Mouse (Mus musculus) heart, embryonic 14.5 days (tissue): Measurements from ENCODE around the gene AC170998.1. TPM values are rescaled to one million over a fixed set of nuclear protein-coding genes. Genes with fewer than 3 reads are reported as not detected.

Experiments used
- ATAC-seq: fragments of 200-750 bp; cut with Nextera tagmentation; 2 replicates; pipeline ENCODE4 v1.8.0; 2017; ENCODE audit warnings: low read depth, moderate TSS enrichment; ENCODE audit not compliant: insufficient number of reproducible peaks, insufficient read depth, low FRiP score
- H3K27ac ChIP-seq, 2 experiments: fragments of 200-500 bp in 1 of 2; fragments of 300-500 bp in 1 of 2; sonication (generic) in 1 of 2; replicated peaks in 1 of 2; 2 replicates each; pipeline ENCODE4 v1.5.1; 2012 to 2014; ENCODE audit warnings: low read depth in 2 of 2, low read length in 2 of 2, control low read depth in 1 of 2, mild to moderate bottlenecking in 1 of 2, mixed read lengths in 1 of 2; ENCODE audit not compliant: control insufficient read depth in 1 of 2, insufficient read depth in 1 of 2
- H3K27me3 ChIP-seq: fragments of 300-500 bp; sonication (generic); 2 replicates; pipeline ENCODE4 v1.6.1; 2014; ENCODE audit warnings: mild to moderate bottlenecking, low read length, control low read depth; ENCODE audit not compliant: control insufficient read depth, insufficient read depth
- H3K36me3 ChIP-seq: fragments of 300-500 bp; sonication (generic); 2 replicates; pipeline ENCODE4 v1.6.1; 2014; ENCODE audit warnings: mild to moderate bottlenecking, control low read depth, low read length, mixed read lengths; ENCODE audit not compliant: control insufficient read depth, insufficient read depth
- H3K4me1 ChIP-seq, 2 experiments: fragments of 200-500 bp in 1 of 2; fragments of 300-500 bp in 1 of 2; sonication (generic) in 1 of 2; 2 replicates each; pipeline ENCODE4 v1.6.1; 2012 to 2014; ENCODE audit warnings: low read length in 2 of 2, control low read depth in 1 of 2, mixed read lengths in 1 of 2; ENCODE audit not compliant: control insufficient read depth in 2 of 2, insufficient read depth in 2 of 2
- H3K4me2 ChIP-seq: fragments of 300-500 bp; sonication (generic); 2 replicates; pipeline ENCODE4 v1.6.1; 2014; ENCODE audit warnings: mild to moderate bottlenecking, low read length
- H3K4me3 ChIP-seq, 2 experiments: fragments of 200-500 bp in 1 of 2; fragments of 300-500 bp in 1 of 2; sonication (generic) in 1 of 2; 2 replicates each; pipeline ENCODE4 v1.5.1; 2012 to 2014; ENCODE audit warnings: low read length in 2 of 2, mild to moderate bottlenecking in 2 of 2, control low read depth in 1 of 2, low read depth in 1 of 2, moderate library complexity in 1 of 2; ENCODE audit not compliant: control insufficient read depth in 1 of 2, insufficient read depth in 1 of 2
- H3K9ac ChIP-seq: fragments of 300-500 bp; sonication (generic); 2 replicates; pipeline ENCODE4 v1.6.1; 2014; ENCODE audit warnings: mild to moderate bottlenecking, low read length
- H3K9me3 ChIP-seq: fragments of 300-500 bp; sonication (generic); 2 replicates; pipeline ENCODE4 v1.6.1; 2016; ENCODE audit warnings: low read length, control low read depth; ENCODE audit not compliant: control insufficient read depth
- WGBS: fragments of 180-500 bp; shearing (Covaris S2); extraction: QIAGEN DNeasy Blood & Tissue Kit; methylation state at CpG from one replicate; pipeline ENCODE4 v1.1.7; 2014; 5-methylcytosine and 5-hydroxymethylcytosine counted together
- polyA plus RNA-seq: library from polyadenylated mRNA; unstranded; fragments of >200 nt; fragmentation: Nextera tagmentation; extraction: Ambion mirVana; gene quantifications from 2 replicates; pipeline ENCODE4 v1.2.1, GENCODE M21; 2014

The AC170998.1 gene
- polyA plus RNA-seq, 1 experiment from 2014 or later, result 2.5 TPM

GRCm38 (mm10) chr17:28743145-28743866, 17.4 kb downstream of the AC170998.1 start:
- Histone ChIP-seq H3K4me3 (no peak overlapping the region), H3K27me3 (no peaks in the 10 kb centered on the region), H3K27ac (no peak overlapping the region), H3K9ac (no peak overlapping the region), H3K9me3 (no peaks in the 10 kb centered on the region), H3K4me2 (no peak overlapping the region), H3K4me1 (peaks cover 0 to 5% of the 10 kb centered on the region in 2 experiments; a peak in 2 of 4 replicates), H3K36me3 (peaks cover 100% of the 10 kb centered on the region)
- no peak for ATAC-seq
- WGBS, result 86% methylated on average over 11 of the region's 11 CpGs

GRCm38 (mm10) chr17:28743916-28744315, 18.0 kb downstream of the AC170998.1 start:
- no peak for ATAC-seq
- no peak overlapping the region for H3K4me2 ChIP-seq
- no peak overlapping the region for H3K4me3 ChIP-seq
- no peaks in the 10 kb centered on the region for H3K27me3 ChIP-seq
- peaks cover 98% of the 10 kb centered on the region for H3K36me3 ChIP-seq
- H3K27ac ChIP-seq, result no peak overlapping the region
- no peak overlapping the region for H3K9ac ChIP-seq
- WGBS, result 88% methylated on average over 9 of the region's 9 CpGs
- H3K4me1 ChIP-seq, result peaks cover 0 to 5% of the 10 kb centered on the region in 2 experiments; a peak in 2 of 4 replicates
- no peaks in the 10 kb centered on the region for H3K9me3 ChIP-seq

- Histone ChIP-seq H3K4me3 (no peak overlapping the region), H3K27ac (no peak overlapping the region), H3K36me3 (peaks cover 80% of the 10 kb centered on the region), H3K4me1 (peaks cover 0 to 5% of the 10 kb centered on the region in 2 experiments; a peak in 2 of 4 replicates), H3K27me3 (no peaks in the 10 kb centered on the region), H3K9me3 (no peaks in the 10 kb centered on the region), H3K4me2 (no peak overlapping the region), H3K9ac (no peak overlapping the region)
- ATAC-seq, result no peak
- WGBS, result 66% methylated on average over 6 of the region's 6 CpGs
Observed at GRCm38 (mm10) chr17:28745773-28746172, 19.9 kb downstream of the AC170998.1 start.

- Histone ChIP-seq H3K36me3 (peaks cover 58% of the 10 kb centered on the region), H3K4me2 (no peak overlapping the region), H3K4me3 (no peak overlapping the region), H3K27me3 (no peaks in the 10 kb centered on the region), H3K4me1 (peaks cover 0 to 5% of the 10 kb centered on the region in 2 experiments; a peak in 2 of 4 replicates), H3K9ac (no peak overlapping the region), H3K27ac (no peak overlapping the region), H3K9me3 (no peaks in the 10 kb centered on the region)
- WGBS, result 90% methylated on average over 4 of the region's 4 CpGs
- no peak for ATAC-seq
Observed at GRCm38 (mm10) chr17:28748001-28748400, 22.1 kb downstream of the AC170998.1 start.

- H3K9ac ChIP-seq, result no peak overlapping the region
- no peaks in the 10 kb centered on the region for H3K9me3 ChIP-seq
- no peaks in the 10 kb centered on the region for H3K27me3 ChIP-seq
- 67% methylated on average over 6 of the region's 6 CpGs for WGBS
- no peak overlapping the region for H3K4me3 ChIP-seq
- H3K4me1 ChIP-seq, result peaks cover 0 to 5% of the 10 kb centered on the region in 2 experiments; a peak in 2 of 4 replicates
- peaks cover 32% of the 10 kb centered on the region for H3K36me3 ChIP-seq
- 0 out of 2 replicates have a peak, but pooled peaks have one; percentile 29 for ATAC-seq
- H3K27ac ChIP-seq, result no peak overlapping the region
- no peak overlapping the region for H3K4me2 ChIP-seq
Observed at GRCm38 (mm10) chr17:28750580-28750979, 24.7 kb downstream of the AC170998.1 start.

GRCm38 (mm10) chr17:28756447-28756846, 30.6 kb downstream of the AC170998.1 start:
- H3K9me3 ChIP-seq, result no peaks in the 10 kb centered on the region
- H3K4me2 ChIP-seq, result no peak overlapping the region
- no peak overlapping the region for H3K9ac ChIP-seq
- no peaks in the 10 kb centered on the region for H3K27me3 ChIP-seq
- H3K4me3 ChIP-seq, result no peak overlapping the region
- no peaks in the 10 kb centered on the region for H3K4me1 ChIP-seq
- no peak overlapping the region for H3K27ac ChIP-seq
- no peaks in the 10 kb centered on the region for H3K36me3 ChIP-seq
- 63% methylated on average over 5 of the region's 5 CpGs for WGBS
- ATAC-seq, result no peak

GRCm38 (mm10) chr17:28757470-28757869, 31.6 kb downstream of the AC170998.1 start:
- Histone ChIP-seq H3K4me3 (no peak overlapping the region), H3K9me3 (no peaks in the 10 kb centered on the region), H3K36me3 (no peaks in the 10 kb centered on the region), H3K4me2 (no peak overlapping the region), H3K4me1 (no peaks in the 10 kb centered on the region), H3K9ac (no peak overlapping the region), H3K27ac (no peak overlapping the region), H3K27me3 (no peaks in the 10 kb centered on the region)
- 62% methylated on average over 2 of the region's 2 CpGs for WGBS
- ATAC-seq, result no peak
